8 mouse cellular contexts compared by ENCODE assay signal in the genomic region with DNA sequence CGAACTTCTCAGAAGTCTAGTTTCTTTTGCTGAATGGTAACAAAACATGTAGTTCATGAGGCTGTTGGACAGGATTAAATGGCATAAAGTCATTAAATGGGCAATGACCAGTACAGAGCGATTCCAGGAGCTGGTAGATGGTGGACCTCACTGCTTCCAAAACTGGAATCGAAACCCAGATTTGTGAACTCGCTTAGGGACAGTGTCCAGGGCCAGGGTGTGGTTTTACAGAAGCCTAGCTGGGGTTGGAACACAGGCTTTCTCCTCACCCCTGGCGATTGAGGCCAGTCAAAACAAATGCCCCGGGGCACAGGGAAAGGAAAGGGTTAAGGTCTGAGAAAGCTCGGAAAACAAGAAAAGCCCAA. TPM values are rescaled to one million over a fixed set of nuclear protein-coding genes. Genes with fewer than 3 reads are reported as not detected.
DNase-seq lines count a peak whose midpoint lies in the region; ATAC-seq and TF ChIP-seq lines count a peak whose summit lies in the region.

No protein-coding gene starts in this region.

- H3K36me3 ChIP-seq in forebrain, embryonic 12.5 days (replicated peaks), result no peaks in the 10 kb centered on the region
- H3K36me3 ChIP-seq in limb, embryonic 11.5 days (ENCODE audit: control insufficient read depth, insufficient read depth, low read length), result no peaks in the 10 kb centered on the region
- no peaks in the 10 kb centered on the region for H3K36me3 ChIP-seq in neural tube, embryonic 14.5 days (ENCODE audit: control insufficient read depth, insufficient read depth, low read length)

- no peak; the same call in 1 of the 2 replicates for ATAC-seq in forebrain, embryonic 12.5 days (ENCODE audit: low FRiP score)
- ATAC-seq in limb, embryonic 11.5 days (ENCODE audit: insufficient number of reproducible peaks, low FRiP score, low TSS enrichment, low read depth), result peak; percentile 52
- no peak; the same call in none of the 2 replicates for ATAC-seq in neural tube, embryonic 14.5 days (ENCODE audit: low read depth)

- intact Hi-C loops in left cerebral cortex, adult 2 months (cut with DNase I), result no loop called here
- intact Hi-C loops in left cerebral cortex, postnatal 10 days (cut with DNase I), result no loop called here

- H3K9me3 ChIP-seq in forebrain, embryonic 12.5 days, result no peaks in the 10 kb centered on the region
- no peaks in the 10 kb centered on the region for H3K9me3 ChIP-seq in limb, embryonic 11.5 days (ENCODE audit: control insufficient read depth, low read length)
- H3K9me3 ChIP-seq in neural tube, embryonic 14.5 days (ENCODE audit: control insufficient read depth, low read length), result no peaks in the 10 kb centered on the region

- WGBS in forebrain, embryonic 12.5 days, result 10% methylated on average over 7 of the region's 7 CpGs
- 22% methylated on average over 7 of the region's 7 CpGs for WGBS in limb, embryonic 11.5 days
- WGBS in neural tube, embryonic 14.5 days, result 12% methylated on average over 7 of the region's 7 CpGs

- 0 out of 2 replicates have a peak, but pooled peaks cover 6% of the 10 kb centered on the region for H3K27me3 ChIP-seq in forebrain, embryonic 12.5 days
- H3K27me3 ChIP-seq in limb, embryonic 11.5 days (ENCODE audit: control insufficient read depth, insufficient read depth, low read length), result no peaks in the 10 kb centered on the region
- no peaks in the 10 kb centered on the region for H3K27me3 ChIP-seq in neural tube, embryonic 14.5 days (ENCODE audit: control insufficient read depth, insufficient read depth, low read length)

- H3K4me1 ChIP-seq in forebrain, embryonic 12.5 days, result peaks cover 55% of the 10 kb centered on the region
- peaks cover 5% of the 10 kb centered on the region; the same call in 1 of the 2 replicates for H3K4me1 ChIP-seq in limb, embryonic 11.5 days (ENCODE audit: control insufficient read depth, insufficient read depth, low read length)
- H3K4me1 ChIP-seq in neural tube, embryonic 14.5 days (ENCODE audit: control insufficient read depth, insufficient read depth, low read length), result peaks cover 16% of the 10 kb centered on the region; the same call in 1 of the 2 replicates

- H3K27ac ChIP-seq in left cerebral cortex, adult 2 months, result no peak overlapping the region
- no peak overlapping the region for H3K27ac ChIP-seq in forebrain, embryonic 12.5 days
- no peak overlapping the region for H3K27ac ChIP-seq in limb, embryonic 11.5 days (replicated peaks; ENCODE audit: low read depth, low read length)
- peak overlapping the region; percentile 86; the same call in 1 of the 2 replicates for H3K27ac ChIP-seq in neural tube, embryonic 14.5 days (ENCODE audit: low read depth, low read length)

- no peak for TF ChIP-seq CTCF in left cerebral cortex, adult 2 months (IDR thresholded peaks at IDR 0.05)

- DNase-seq in left cerebral cortex, adult 2 months (ENCODE audit: extremely low spot score in 1 of 2, low spot score in 2 of 2), result no peak
- no peak for DNase-seq in left cerebral cortex, postnatal 10 days (ENCODE audit: extremely low spot score in 1 of 2, low spot score in 2 of 2)
- no peak for DNase-seq in limb, embryonic 11.5 days (ENCODE audit: low spot score)
- no peak for DNase-seq in urinary bladder, adult 18-20 months (ENCODE audit: low spot score in 2 of 2)
- DNase-seq in natural killer cell, adult 2 months (ENCODE audit: low spot score in 2 of 2), result no peak
- no peak for DNase-seq in thymus, postnatal 14 days

- peak overlapping the region; percentile 85 for H3K4me2 ChIP-seq in forebrain, embryonic 12.5 days
- peak overlapping the region; percentile 77 for H3K4me2 ChIP-seq in limb, embryonic 11.5 days (ENCODE audit: low read depth, severe bottlenecking)
- peak overlapping the region; percentile 80 for H3K4me2 ChIP-seq in neural tube, embryonic 14.5 days (ENCODE audit: low read depth, low read length)

- H3K4me3 ChIP-seq in left cerebral cortex, adult 2 months, result peak overlapping the region; percentile 64
- H3K4me3 ChIP-seq in forebrain, embryonic 12.5 days (replicated peaks), result peak overlapping the region; percentile 83
- peak overlapping the region; percentile 85 for H3K4me3 ChIP-seq in limb, embryonic 11.5 days (ENCODE audit: low read depth, low read length)
- peak overlapping the region; percentile 89 for H3K4me3 ChIP-seq in neural tube, embryonic 14.5 days (ENCODE audit: low read depth, low read length)

- peak overlapping the region; percentile 93; the same call in 1 of the 2 replicates for H3K9ac ChIP-seq in forebrain, embryonic 12.5 days
- H3K9ac ChIP-seq in limb, embryonic 11.5 days (ENCODE audit: low read length), result no peak overlapping the region
- peak overlapping the region; percentile 95 for H3K9ac ChIP-seq in neural tube, embryonic 14.5 days (replicated peaks; ENCODE audit: low read depth, low read length)

RNA-seq across cellular contexts. Expression of a gene that starts 0.3 kb away (rescaled TPM):
- 10 to 100 TPM; 18.4 to 23.0 TPM for total RNA-seq in left cerebral cortex, adult 2 months (2021)
- 10 to 100 TPM; 16.7 to 19.0 TPM for total RNA-seq in left cerebral cortex, postnatal 10 days (2021)
- 39.7 and 40.2 TPM in 2 replicates for polyA plus RNA-seq in forebrain, embryonic 12.5 days (2016; fragmentation: Nextera tagmentation; extraction: Ambion mirVana)
- 28.6 and 38.6 TPM in 2 replicates for polyA plus RNA-seq in limb, embryonic 11.5 days (2014; fragmentation: Nextera tagmentation; extraction: Ambion mirVana)
- 61.6 and 61.7 TPM in 2 replicates for polyA plus RNA-seq in neural tube, embryonic 14.5 days (2014; fragmentation: Nextera tagmentation; extraction: Ambion mirVana)
